Mouse (Mus musculus) heart, embryonic 14.5 days (tissue): ENCODE data around the gene U2af2. TPM values are rescaled to one million over a fixed set of nuclear protein-coding genes. Genes with fewer than 3 reads are reported as not detected.

Source experiments
- ATAC-seq: fragments of 200-750 bp; cut with Nextera tagmentation; 2 replicates; pipeline ENCODE4 v1.8.0; 2017; ENCODE audit warnings: low read depth, moderate TSS enrichment; ENCODE audit not compliant: insufficient number of reproducible peaks, insufficient read depth, low FRiP score
- H3K27ac ChIP-seq, 2 experiments: fragments of 200-500 bp in 1 of 2; fragments of 300-500 bp in 1 of 2; sonication (generic) in 1 of 2; replicated peaks in 1 of 2; 2 replicates each; pipeline ENCODE4 v1.5.1; 2012 to 2014; ENCODE audit warnings: low read depth in 2 of 2, low read length in 2 of 2, control low read depth in 1 of 2, mild to moderate bottlenecking in 1 of 2, mixed read lengths in 1 of 2; ENCODE audit not compliant: control insufficient read depth in 1 of 2, insufficient read depth in 1 of 2
- H3K27me3 ChIP-seq: fragments of 300-500 bp; sonication (generic); 2 replicates; pipeline ENCODE4 v1.6.1; 2014; ENCODE audit warnings: mild to moderate bottlenecking, low read length, control low read depth; ENCODE audit not compliant: control insufficient read depth, insufficient read depth
- H3K36me3 ChIP-seq: fragments of 300-500 bp; sonication (generic); 2 replicates; pipeline ENCODE4 v1.6.1; 2014; ENCODE audit warnings: mild to moderate bottlenecking, control low read depth, low read length, mixed read lengths; ENCODE audit not compliant: control insufficient read depth, insufficient read depth
- H3K4me1 ChIP-seq, 2 experiments: fragments of 200-500 bp in 1 of 2; fragments of 300-500 bp in 1 of 2; sonication (generic) in 1 of 2; 2 replicates each; pipeline ENCODE4 v1.6.1; 2012 to 2014; ENCODE audit warnings: low read length in 2 of 2, control low read depth in 1 of 2, mixed read lengths in 1 of 2; ENCODE audit not compliant: control insufficient read depth in 2 of 2, insufficient read depth in 2 of 2
- H3K4me2 ChIP-seq: fragments of 300-500 bp; sonication (generic); 2 replicates; pipeline ENCODE4 v1.6.1; 2014; ENCODE audit warnings: mild to moderate bottlenecking, low read length
- H3K4me3 ChIP-seq, 2 experiments: fragments of 200-500 bp in 1 of 2; fragments of 300-500 bp in 1 of 2; sonication (generic) in 1 of 2; 2 replicates each; pipeline ENCODE4 v1.5.1; 2012 to 2014; ENCODE audit warnings: low read length in 2 of 2, mild to moderate bottlenecking in 2 of 2, control low read depth in 1 of 2, low read depth in 1 of 2, moderate library complexity in 1 of 2; ENCODE audit not compliant: control insufficient read depth in 1 of 2, insufficient read depth in 1 of 2
- H3K9ac ChIP-seq: fragments of 300-500 bp; sonication (generic); 2 replicates; pipeline ENCODE4 v1.6.1; 2014; ENCODE audit warnings: mild to moderate bottlenecking, low read length
- H3K9me3 ChIP-seq: fragments of 300-500 bp; sonication (generic); 2 replicates; pipeline ENCODE4 v1.6.1; 2016; ENCODE audit warnings: low read length, control low read depth; ENCODE audit not compliant: control insufficient read depth
- WGBS: fragments of 180-500 bp; shearing (Covaris S2); extraction: QIAGEN DNeasy Blood & Tissue Kit; methylation state at CpG from one replicate; pipeline ENCODE4 v1.1.7; 2014; 5-methylcytosine and 5-hydroxymethylcytosine counted together
- polyA plus RNA-seq: library from polyadenylated mRNA; unstranded; fragments of >200 nt; fragmentation: Nextera tagmentation; extraction: Ambion mirVana; gene quantifications from 2 replicates; pipeline ENCODE4 v1.2.1, GENCODE M21; 2014

Gene U2af2
- polyA plus RNA-seq, 1 experiment from 2014 or later, result 66.2 TPM

- Histone ChIP-seq H3K9ac (no peak overlapping the region), H3K4me2 (no peak overlapping the region), H3K4me1 (no peaks in the 10 kb centered on the region), H3K4me3 (no peak overlapping the region), H3K27ac (no peak overlapping the region), H3K9me3 (peaks cover 35% of the 10 kb centered on the region), H3K36me3 (peaks cover 94% of the 10 kb centered on the region), H3K27me3 (no peaks in the 10 kb centered on the region)
- 90% methylated on average over 21 of the region's 21 CpGs for WGBS
- no peak for ATAC-seq
Observed at GRCm38 (mm10) chr7:5029946-5030345, 32.0 kb upstream of the U2af2 start.

DNA sequence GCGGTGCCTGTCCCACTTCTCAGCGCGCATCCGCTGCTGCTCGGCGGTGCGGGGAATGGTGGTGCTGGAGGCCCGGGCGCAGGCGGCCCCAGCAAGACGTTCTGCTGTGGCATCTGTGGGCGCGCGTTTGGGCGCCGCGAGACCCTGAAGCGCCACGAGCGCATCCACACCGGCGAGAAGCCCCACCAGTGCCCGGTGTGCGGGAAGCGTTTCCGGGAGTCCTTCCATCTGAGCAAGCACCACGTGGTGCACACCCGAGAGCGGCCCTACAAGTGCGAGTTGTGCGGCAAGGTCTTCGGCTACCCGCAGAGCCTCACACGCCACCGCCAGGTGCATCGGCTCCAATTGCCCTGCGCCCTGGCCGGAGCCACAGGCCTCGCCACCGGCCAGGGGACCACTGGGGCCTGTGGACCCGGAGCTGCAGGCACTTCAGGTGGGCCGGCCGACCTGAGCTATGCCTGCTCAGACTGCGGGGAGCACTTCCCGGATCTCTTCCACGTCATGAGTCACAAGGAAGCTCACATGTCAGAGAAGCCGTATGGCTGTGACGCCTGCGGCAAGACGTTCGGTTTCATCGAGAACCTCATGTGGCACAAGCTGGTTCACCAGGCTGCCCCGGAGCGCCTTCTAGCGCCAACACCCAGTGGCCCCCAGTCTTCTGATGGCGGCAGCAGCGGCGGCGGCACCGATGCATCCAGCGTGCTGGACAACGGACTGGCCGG, 31.2 kb upstream of the U2af2 start:
- Histone ChIP-seq H3K36me3 (peaks cover 95% of the 10 kb centered on the region), H3K4me2 (no peak overlapping the region), H3K4me3 (no peak overlapping the region), H3K4me1 (no peaks in the 10 kb centered on the region), H3K9ac (no peak overlapping the region), H3K9me3 (peaks cover 35% of the 10 kb centered on the region), H3K27me3 (no peaks in the 10 kb centered on the region), H3K27ac (no peak overlapping the region)
- 81% methylated on average over 63 of the region's 63 CpGs for WGBS
- ATAC-seq, result 0 out of 2 replicates have a peak, but pooled peaks have one; percentile 9

GRCm38 (mm10) chr7:5031496-5031895, 30.4 kb upstream of the U2af2 start:
- 82% methylated on average over 45 of the region's 46 CpGs for WGBS
- Histone ChIP-seq H3K36me3 (peaks cover 94% of the 10 kb centered on the region), H3K4me1 (no peaks in the 10 kb centered on the region), H3K4me3 (no peak overlapping the region), H3K4me2 (no peak overlapping the region), H3K27ac (no peak overlapping the region), H3K9me3 (peaks cover 35% of the 10 kb centered on the region), H3K27me3 (no peaks in the 10 kb centered on the region), H3K9ac (no peak overlapping the region)
- no peak for ATAC-seq

DNA sequence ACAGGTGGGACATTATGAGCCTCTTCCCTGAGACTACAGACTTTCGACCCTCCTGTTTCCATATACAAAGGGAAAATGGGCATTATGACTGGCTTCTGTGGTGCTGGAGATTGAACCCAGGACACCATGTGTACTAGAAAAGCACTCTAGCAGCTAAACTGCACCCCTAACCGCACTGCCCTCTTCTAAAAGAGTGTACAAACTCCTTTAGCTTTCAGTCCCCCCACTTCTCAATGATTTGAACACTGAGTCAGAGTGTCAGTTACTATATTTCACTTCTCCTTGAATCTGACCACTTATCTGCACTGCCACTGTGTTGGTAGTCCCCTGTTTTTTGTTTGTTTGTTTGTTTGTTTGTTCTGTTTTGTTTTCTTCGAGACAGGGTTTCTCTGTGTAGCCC, 28.1 kb upstream of the U2af2 start, which contains the start of gene 4632433K11Rik:
Gene 4632433K11Rik, plus strand, starts transcription at position 301 of the 400 bp plus-strand sequence.
- ATAC-seq, result no peak
- H3K27me3 ChIP-seq, result no peaks in the 10 kb centered on the region
- H3K4me3 ChIP-seq, result no peak within 1 kb of the TSS
- H3K4me1 ChIP-seq, result peaks cover 2 to 7% of the 10 kb centered on the region in 2 experiments; a peak in 3 of 4 replicates
- no peak within 1 kb of the TSS for H3K4me2 ChIP-seq
- 87% methylated on average over 3 of the region's 3 CpGs for WGBS
- H3K9ac ChIP-seq, result no peak within 1 kb of the TSS
- no peak within 1 kb of the TSS for H3K27ac ChIP-seq
- peaks cover 73% of the 10 kb centered on the region for H3K36me3 ChIP-seq
- H3K9me3 ChIP-seq, result peaks cover 35% of the 10 kb centered on the region

- 95% methylated on average over 17 of the region's 17 CpGs for WGBS
- H3K9me3 ChIP-seq, result peaks cover 18% of the 10 kb centered on the region
- H3K4me2 ChIP-seq, result no peak overlapping the region
- ATAC-seq, result no peak
- no peak overlapping the region for H3K27ac ChIP-seq
- H3K4me3 ChIP-seq, result no peak overlapping the region
- H3K4me1 ChIP-seq, result peaks cover 2 to 11% of the 10 kb centered on the region in 2 experiments; a peak in 3 of 4 replicates
- no peak overlapping the region for H3K9ac ChIP-seq
- H3K27me3 ChIP-seq, result no peaks in the 10 kb centered on the region
- peaks cover 55% of the 10 kb centered on the region for H3K36me3 ChIP-seq
Observed at GRCm38 (mm10) chr7:5035628-5036027, 26.3 kb upstream of the U2af2 start.

GRCm38 (mm10) chr7:5036136-5036535, 25.8 kb upstream of the U2af2 start:
- Histone ChIP-seq H3K9ac (no peak overlapping the region), H3K9me3 (peaks cover 13% of the 10 kb centered on the region), H3K36me3 (peaks cover 51% of the 10 kb centered on the region), H3K27me3 (no peaks in the 10 kb centered on the region), H3K4me1 (peaks cover 2 to 11% of the 10 kb centered on the region in 2 experiments; a peak in 3 of 4 replicates), H3K27ac (no peak overlapping the region), H3K4me3 (no peak overlapping the region), H3K4me2 (no peak overlapping the region)
- ATAC-seq, result no peak
- 94% methylated on average over 9 of the region's 9 CpGs for WGBS

- Histone ChIP-seq H3K27ac (no peak overlapping the region), H3K4me3 (no peak overlapping the region), H3K4me1 (peaks cover 2 to 11% of the 10 kb centered on the region in 2 experiments; a peak in 3 of 4 replicates), H3K4me2 (no peak overlapping the region; the same call in 1 of the 2 replicates), H3K9me3 (peaks cover 4% of the 10 kb centered on the region; the same call in 1 of the 2 replicates), H3K9ac (no peak overlapping the region), H3K27me3 (no peaks in the 10 kb centered on the region), H3K36me3 (peaks cover 46% of the 10 kb centered on the region)
- ATAC-seq, result no peak
- 87% methylated on average over 7 of the region's 7 CpGs for WGBS
Observed at GRCm38 (mm10) chr7:5037026-5037425, 24.9 kb upstream of the U2af2 start.
